Mouse (Mus musculus) kidney, embryonic 15.5 days (tissue): ENCODE data around the gene Birc7. TPM values are rescaled to one million over a fixed set of nuclear protein-coding genes. Genes with fewer than 3 reads are reported as not detected.

Source experiments
- ATAC-seq: fragments of 200-750 bp; cut with Nextera tagmentation; replicated peaks from 2 replicates; pipeline ENCODE4 v1.8.0; 2017; ENCODE audit warnings: moderate TSS enrichment; ENCODE audit not compliant: low FRiP score
- H3K27ac ChIP-seq: fragments of 300-500 bp; sonication (generic); 2 replicates; pipeline ENCODE4 v1.5.1; 2015; ENCODE audit warnings: mild to moderate bottlenecking, inconsistent platforms
- H3K27me3 ChIP-seq: fragments of 300-500 bp; sonication (generic); 2 replicates; pipeline ENCODE4 v1.6.1; 2015; ENCODE audit warnings: inconsistent platforms
- H3K36me3 ChIP-seq: fragments of 300-500 bp; sonication (generic); 2 replicates; pipeline ENCODE4 v1.6.1; 2015; ENCODE audit warnings: inconsistent platforms
- H3K4me1 ChIP-seq: fragments of 300-500 bp; sonication (generic); 2 replicates; pipeline ENCODE4 v1.6.1; 2015; ENCODE audit warnings: inconsistent platforms
- H3K4me2 ChIP-seq: fragments of 300-500 bp; sonication (generic); 2 replicates; pipeline ENCODE4 v1.6.1; 2015; ENCODE audit warnings: moderate library complexity, mild to moderate bottlenecking, inconsistent platforms
- H3K4me3 ChIP-seq: fragments of 300-500 bp; sonication (generic); replicated peaks from 2 replicates; pipeline ENCODE4 v1.5.1; 2015; ENCODE audit warnings: mild to moderate bottlenecking, inconsistent platforms
- H3K9ac ChIP-seq: fragments of 300-500 bp; sonication (generic); 2 replicates; pipeline ENCODE4 v1.6.1; 2015; ENCODE audit warnings: mild to moderate bottlenecking, inconsistent platforms
- H3K9me3 ChIP-seq: fragments of 300-500 bp; sonication (generic); replicated peaks from 2 replicates; pipeline ENCODE4 v1.6.1; 2016; ENCODE audit warnings: inconsistent platforms
- WGBS: fragments of 180-500 bp; shearing (Covaris S2); methylation state at CpG from one replicate; pipeline ENCODE4 v1.1.7; 2015; ENCODE audit warnings: mixed read lengths; 5-methylcytosine and 5-hydroxymethylcytosine counted together
- polyA plus RNA-seq: library from polyadenylated mRNA; unstranded; fragments of >200 nt; fragmentation: Nextera tagmentation; extraction: Ambion mirVana; gene quantifications from 2 replicates; pipeline ENCODE4 v1.2.1, GENCODE M21; 2015

Birc7 gene
- polyA plus RNA-seq, 1 experiment from 2014 or later: not detected

DNA sequence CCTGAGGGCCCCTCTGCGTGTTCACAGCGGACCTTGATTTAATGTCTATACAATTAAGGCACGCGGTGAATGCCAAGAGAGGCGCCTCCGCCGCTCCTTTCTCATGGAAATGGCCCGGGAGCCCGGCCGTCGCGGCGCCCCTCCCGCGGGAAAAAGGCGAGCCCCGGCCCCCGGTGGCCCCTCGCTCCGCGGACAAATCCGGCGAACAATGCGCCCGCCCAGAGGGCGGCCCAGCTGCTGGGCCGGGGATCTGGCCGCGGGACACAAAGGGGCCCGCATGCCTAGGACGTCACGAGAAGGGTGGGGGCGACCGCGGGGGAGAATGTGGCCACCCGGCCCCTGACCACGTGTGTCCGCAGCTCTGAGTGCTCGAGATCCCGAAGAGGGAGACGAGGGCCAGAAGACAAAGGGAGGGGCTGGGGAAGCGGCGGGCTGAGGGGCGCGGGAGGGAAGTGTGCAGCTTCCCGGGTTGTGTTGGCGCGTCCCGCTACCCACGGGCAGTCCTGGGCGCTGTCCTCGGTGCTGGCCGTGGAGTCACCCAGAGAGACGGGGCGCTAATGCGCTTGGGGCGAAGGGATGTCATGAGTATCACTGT lies 34.7 kb upstream of the Birc7 start:
- WGBS: under 1% methylated on average over 56 of the region's 57 CpGs
- ATAC-seq: 0 out of 2 replicates have a peak, but pooled peaks have one; percentile 53
- no peaks in the 10 kb centered on the region for H3K36me3 ChIP-seq

DNA sequence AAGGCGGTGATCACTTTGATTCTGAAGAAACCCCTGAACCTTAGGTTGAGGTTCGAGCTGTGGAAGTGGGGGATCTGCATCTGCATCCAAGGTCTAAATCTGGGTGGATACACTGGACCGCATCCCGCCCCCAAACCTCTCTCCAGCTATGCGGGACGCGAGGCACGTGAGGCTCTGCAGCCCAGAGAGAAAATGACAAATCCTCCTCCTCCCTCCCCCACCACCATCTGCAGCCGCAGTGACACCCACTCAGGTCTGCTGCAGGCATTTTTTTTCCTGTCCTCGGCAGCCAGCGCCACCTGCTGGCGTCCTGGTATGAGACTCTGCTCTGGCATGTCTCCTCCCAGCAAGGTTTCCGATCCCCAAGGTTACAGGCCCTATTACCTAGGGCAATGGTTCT lies 34.1 kb upstream of the Birc7 start:
- ATAC-seq: peak; percentile 23; the same call in 1 of the 2 replicates

More for the DNA sequence above, 34.7 kb upstream of the Birc7 start:
- no peak overlapping the region for H3K9ac ChIP-seq
- H3K27ac ChIP-seq: no peak overlapping the region
- peaks cover 88% of the 10 kb centered on the region for H3K27me3 ChIP-seq
- H3K9me3 ChIP-seq: no peaks in the 10 kb centered on the region
- H3K4me1 ChIP-seq: peaks cover 53% of the 10 kb centered on the region
- H3K4me3 ChIP-seq: peak overlapping the region; percentile 48
- peak overlapping the region; percentile 79 for H3K4me2 ChIP-seq

GRCm38 (mm10) chr2:180895321-180895720 lies 33.5 kb upstream of the Birc7 start:
- whole genome bisulfite sequencing: 85% methylated on average over 3 of the region's 3 CpGs
- H3K4me3 ChIP-seq: no peak overlapping the region
- no peaks in the 10 kb centered on the region for H3K36me3 ChIP-seq
- no peak overlapping the region for H3K9ac ChIP-seq
- no peaks in the 10 kb centered on the region for H3K9me3 ChIP-seq
- H3K27me3 ChIP-seq: peaks cover 76% of the 10 kb centered on the region
- no peak overlapping the region for H3K27ac ChIP-seq
- ATAC-seq: no peak
- no peak overlapping the region for H3K4me2 ChIP-seq
- H3K4me1 ChIP-seq: peaks cover 44% of the 10 kb centered on the region

More for the DNA sequence above, 34.1 kb upstream of the Birc7 start:
- Histone ChIP-seq H3K36me3 (no peaks in the 10 kb centered on the region), H3K27me3 (peaks cover 82% of the 10 kb centered on the region), H3K9ac (no peak overlapping the region), H3K27ac (no peak overlapping the region), H3K4me1 (peaks cover 48% of the 10 kb centered on the region), H3K4me2 (peak overlapping the region; percentile 79), H3K4me3 (peak overlapping the region; percentile 48), H3K9me3 (no peaks in the 10 kb centered on the region)
- 1% methylated on average over 13 of the region's 13 CpGs for WGBS

GRCm38 (mm10) chr2:180895837-180896525 lies 32.8 kb upstream of the Birc7 start:
- no peaks in the 10 kb centered on the region for H3K36me3 ChIP-seq
- 84% methylated on average over 11 of the region's 11 CpGs for WGBS
- no peak overlapping the region for H3K4me2 ChIP-seq

DNA sequence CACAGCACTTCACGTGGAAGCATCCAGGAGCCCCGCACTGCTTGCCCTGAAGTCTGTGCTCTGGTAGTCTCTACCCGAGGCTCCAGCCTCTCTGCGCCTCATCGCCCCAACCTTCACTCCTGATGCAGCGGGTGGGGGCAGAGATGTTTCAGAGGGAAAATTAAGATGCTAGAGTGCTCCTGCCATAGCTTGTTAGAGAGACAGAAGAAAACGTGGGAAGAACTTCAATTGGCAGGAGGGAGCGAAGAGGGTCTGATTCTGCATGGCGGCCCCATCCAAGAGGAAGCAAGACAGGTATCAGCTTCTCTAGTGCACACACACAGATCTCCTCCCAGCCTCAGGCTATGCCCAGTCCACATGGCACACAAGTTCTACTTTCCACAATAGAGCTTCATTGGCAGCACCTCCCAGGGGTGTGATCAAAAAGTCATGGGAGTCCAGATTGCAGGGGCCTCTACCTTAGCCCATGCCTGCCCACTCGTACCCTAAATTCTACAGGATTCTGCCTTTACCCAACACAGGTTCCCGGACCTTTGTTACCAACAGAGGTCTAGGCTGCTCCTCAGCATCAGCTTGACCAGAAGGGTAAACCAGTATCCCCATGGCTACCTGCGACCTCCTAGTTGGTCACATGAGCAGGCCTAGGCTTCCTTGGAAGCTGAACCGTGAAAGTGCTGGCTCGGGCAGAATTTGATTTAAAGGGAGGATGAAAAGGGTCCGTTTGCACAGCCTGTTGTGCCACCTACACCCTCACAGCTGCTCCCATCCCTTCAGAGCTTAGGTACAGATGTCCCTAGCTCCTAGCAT lies 31.8 kb upstream of the Birc7 start:
- H3K27me3 ChIP-seq: peaks cover 59% of the 10 kb centered on the region

More at GRCm38 (mm10) chr2:180895837-180896525, 32.8 kb upstream of the Birc7 start:
- Histone ChIP-seq H3K9ac (no peak overlapping the region), H3K4me3 (no peak overlapping the region), H3K27ac (no peak overlapping the region), H3K27me3 (peaks cover 70% of the 10 kb centered on the region), H3K4me1 (peaks cover 38% of the 10 kb centered on the region), H3K9me3 (no peaks in the 10 kb centered on the region)
- ATAC-seq: no peak

DNA sequence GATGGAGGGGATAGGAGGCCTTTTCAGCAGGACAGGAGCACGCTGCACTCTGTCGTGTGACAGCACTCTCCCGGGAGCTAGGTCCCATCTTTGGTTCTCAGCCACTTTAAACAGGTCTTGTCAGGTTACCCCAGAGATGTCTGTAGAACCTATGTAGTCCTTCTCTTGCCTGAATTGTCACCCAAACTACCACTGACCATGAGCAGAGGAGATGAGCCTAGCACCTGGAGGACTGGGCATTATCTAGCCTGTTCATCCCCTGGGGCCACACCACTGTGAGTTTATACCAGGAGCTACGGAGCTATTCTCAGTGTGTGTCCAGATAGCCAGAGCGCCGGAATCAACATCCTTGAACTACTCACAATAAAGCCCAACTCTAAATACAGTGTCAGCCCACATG lies 31.0 kb upstream of the Birc7 start:
- Histone ChIP-seq H3K36me3 (no peaks in the 10 kb centered on the region), H3K4me1 (peaks cover 20% of the 10 kb centered on the region), H3K9ac (no peak overlapping the region), H3K4me3 (no peak overlapping the region), H3K27ac (no peak overlapping the region), H3K9me3 (no peaks in the 10 kb centered on the region), H3K27me3 (peaks cover 51% of the 10 kb centered on the region), H3K4me2 (no peak overlapping the region)
- 85% methylated on average over 6 of the region's 6 CpGs for WGBS
- ATAC-seq: no peak

More for the DNA sequence above, 31.8 kb upstream of the Birc7 start:
- H3K27ac ChIP-seq: no peak overlapping the region
- no peak overlapping the region for H3K4me3 ChIP-seq
- ATAC-seq: no peak
- H3K36me3 ChIP-seq: no peaks in the 10 kb centered on the region
- H3K4me1 ChIP-seq: peaks cover 27% of the 10 kb centered on the region
- H3K9me3 ChIP-seq: no peaks in the 10 kb centered on the region
- no peak overlapping the region for H3K4me2 ChIP-seq
- no peak overlapping the region for H3K9ac ChIP-seq
- WGBS: 70% methylated on average over 15 of the region's 15 CpGs

GRCm38 (mm10) chr2:180902086-180902485 lies 26.7 kb upstream of the Birc7 start:
- Histone ChIP-seq H3K4me1 (0 out of 2 replicates have a peak, but pooled peaks cover 3% of the 10 kb centered on the region), H3K36me3 (peaks cover 32% of the 10 kb centered on the region), H3K27me3 (peaks cover 8% of the 10 kb centered on the region), H3K27ac (no peak overlapping the region), H3K9ac (no peak overlapping the region), H3K4me2 (no peak overlapping the region), H3K9me3 (no peaks in the 10 kb centered on the region), H3K4me3 (no peak overlapping the region)
- no peak for ATAC-seq
- 48% methylated on average over 2 of the region's 2 CpGs for WGBS

GRCm38 (mm10) chr2:180904435-180905208 lies 24.2 kb upstream of the Birc7 start:
- Histone ChIP-seq H3K4me1 (0 out of 2 replicates have a peak, but pooled peaks cover 3% of the 10 kb centered on the region), H3K36me3 (peaks cover 49% of the 10 kb centered on the region), H3K27me3 (no peaks in the 10 kb centered on the region), H3K9ac (no peak overlapping the region), H3K4me3 (no peak overlapping the region), H3K27ac (no peak overlapping the region), H3K9me3 (no peaks in the 10 kb centered on the region), H3K4me2 (no peak overlapping the region)
- no peak for ATAC-seq
- WGBS: 92% methylated on average over 18 of the region's 18 CpGs

- Histone ChIP-seq H3K27me3 (no peaks in the 10 kb centered on the region), H3K9me3 (no peaks in the 10 kb centered on the region), H3K4me2 (no peak overlapping the region), H3K36me3 (peaks cover 60% of the 10 kb centered on the region), H3K9ac (no peak overlapping the region), H3K4me3 (no peak overlapping the region), H3K27ac (no peak overlapping the region), H3K4me1 (0 out of 2 replicates have a peak, but pooled peaks cover 3% of the 10 kb centered on the region)
- WGBS: 73% methylated on average over 5 of the region's 5 CpGs
- no peak for ATAC-seq
Measured at GRCm38 (mm10) chr2:180905556-180906221, 23.1 kb upstream of the Birc7 start.

GRCm38 (mm10) chr2:180910928-180911327 lies 17.9 kb upstream of the Birc7 start:
- Histone ChIP-seq H3K4me3 (no peak overlapping the region), H3K27ac (no peak overlapping the region), H3K4me1 (no peaks in the 10 kb centered on the region), H3K36me3 (peaks cover 90% of the 10 kb centered on the region), H3K4me2 (no peak overlapping the region), H3K9me3 (no peaks in the 10 kb centered on the region), H3K27me3 (no peaks in the 10 kb centered on the region), H3K9ac (no peak overlapping the region)
- 89% methylated on average over 12 of the region's 12 CpGs for WGBS
- ATAC-seq: peak; percentile 18; the same call in 1 of the 2 replicates

DNA sequence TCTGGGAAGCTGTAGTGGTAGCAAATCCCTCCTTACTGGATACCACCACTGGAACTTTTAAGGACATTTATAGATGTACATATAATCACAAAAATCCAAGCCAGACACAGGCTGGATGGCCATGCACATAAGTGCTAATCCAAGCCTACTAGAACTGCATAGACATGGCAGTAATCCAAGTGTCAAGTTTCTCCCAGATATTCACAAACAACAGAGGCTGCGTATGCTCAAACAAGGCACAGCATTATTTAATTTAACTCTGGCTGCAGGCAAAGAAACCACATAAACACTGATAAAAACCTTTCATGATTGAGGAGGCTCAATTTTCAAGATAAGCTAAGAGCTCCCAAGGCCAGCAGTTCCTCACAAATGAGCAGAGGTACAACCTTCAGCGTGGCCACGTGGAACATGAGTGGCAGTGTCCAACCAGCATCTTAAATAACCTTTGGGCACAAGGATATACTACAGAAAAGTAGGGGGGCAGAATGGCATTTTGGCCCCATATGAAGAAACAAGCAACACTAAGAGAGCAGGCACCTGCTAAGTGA lies 12.9 kb upstream of the Birc7 start:
- Histone ChIP-seq H3K4me2 (no peak overlapping the region), H3K9ac (no peak overlapping the region), H3K36me3 (peaks cover 77% of the 10 kb centered on the region), H3K27me3 (no peaks in the 10 kb centered on the region), H3K4me3 (no peak overlapping the region), H3K27ac (no peak overlapping the region), H3K4me1 (peaks cover 8% of the 10 kb centered on the region), H3K9me3 (no peaks in the 10 kb centered on the region)
- ATAC-seq: no peak
- WGBS: 72% methylated on average over 3 of the region's 3 CpGs
